Mouse (Mus musculus) forebrain, embryonic 11.5 days (tissue): ENCODE data around the gene Armh3. TPM values are rescaled to one million over a fixed set of nuclear protein-coding genes. Genes with fewer than 3 reads are reported as not detected.

Experiments used
- ATAC-seq: fragments of 200-750 bp; cut with Nextera tagmentation; replicated peaks from 2 replicates; pipeline ENCODE4 v1.8.0; 2017; ENCODE audit warnings: moderate TSS enrichment; ENCODE audit not compliant: low FRiP score
- DNase-seq: peaks from one replicate; pipeline ENCODE4 v3.0.0-alpha.2; 2017; ENCODE audit warnings: low spot score
- H3K27ac ChIP-seq: fragments of 300-500 bp; sonication (generic); 2 replicates; pipeline ENCODE4 v1.5.1; 2014; ENCODE audit warnings: low read depth, low read length
- H3K27me3 ChIP-seq: fragments of 300-500 bp; sonication (generic); 2 replicates; pipeline ENCODE4 v1.6.1; 2014; ENCODE audit warnings: mild to moderate bottlenecking, low read length, mixed read lengths; ENCODE audit not compliant: control insufficient read depth, insufficient read depth
- H3K36me3 ChIP-seq: fragments of 300-500 bp; sonication (generic); 2 replicates; pipeline ENCODE4 v1.6.1; 2014; ENCODE audit warnings: mild to moderate bottlenecking, low read length, moderate library complexity, mixed read lengths; ENCODE audit not compliant: control insufficient read depth, insufficient read depth
- H3K4me1 ChIP-seq: fragments of 300-500 bp; sonication (generic); replicated peaks from 2 replicates; pipeline ENCODE4 v1.6.1; 2014; ENCODE audit warnings: low read length, mixed read lengths; ENCODE audit not compliant: control insufficient read depth, insufficient read depth
- H3K4me2 ChIP-seq: fragments of 300-500 bp; sonication (generic); 2 replicates; pipeline ENCODE4 v1.6.1; 2014; ENCODE audit warnings: low read depth, mild to moderate bottlenecking, low read length, moderate library complexity, mixed read lengths; ENCODE audit not compliant: severe bottlenecking
- H3K4me3 ChIP-seq: fragments of 300-500 bp; sonication (generic); 2 replicates; pipeline ENCODE4 v1.5.1; 2014; ENCODE audit warnings: low read depth, low read length
- H3K9ac ChIP-seq: fragments of 300-500 bp; sonication (generic); 2 replicates; pipeline ENCODE4 v1.6.1; 2014; ENCODE audit warnings: low read length
- H3K9me3 ChIP-seq: fragments of 300-500 bp; sonication (generic); 2 replicates; pipeline ENCODE4 v1.6.1; 2016; ENCODE audit warnings: low read length, mixed read lengths; ENCODE audit not compliant: control insufficient read depth
- WGBS: fragments of 180-500 bp; shearing (Covaris S2); extraction: QIAGEN DNeasy Blood & Tissue Kit; methylation state at CpG from one replicate; pipeline ENCODE4 v1.1.7; 2014; 5-methylcytosine and 5-hydroxymethylcytosine counted together
- polyA plus RNA-seq: library from polyadenylated mRNA; unstranded; fragments of >200 nt; fragmentation: Nextera tagmentation; extraction: Ambion mirVana; gene quantifications from 2 replicates; pipeline ENCODE4 v1.2.1, GENCODE M21; 2014

Gene Armh3
- polyA plus RNA-seq, 1 experiment from 2014 or later, result 17.2 TPM

DNA sequence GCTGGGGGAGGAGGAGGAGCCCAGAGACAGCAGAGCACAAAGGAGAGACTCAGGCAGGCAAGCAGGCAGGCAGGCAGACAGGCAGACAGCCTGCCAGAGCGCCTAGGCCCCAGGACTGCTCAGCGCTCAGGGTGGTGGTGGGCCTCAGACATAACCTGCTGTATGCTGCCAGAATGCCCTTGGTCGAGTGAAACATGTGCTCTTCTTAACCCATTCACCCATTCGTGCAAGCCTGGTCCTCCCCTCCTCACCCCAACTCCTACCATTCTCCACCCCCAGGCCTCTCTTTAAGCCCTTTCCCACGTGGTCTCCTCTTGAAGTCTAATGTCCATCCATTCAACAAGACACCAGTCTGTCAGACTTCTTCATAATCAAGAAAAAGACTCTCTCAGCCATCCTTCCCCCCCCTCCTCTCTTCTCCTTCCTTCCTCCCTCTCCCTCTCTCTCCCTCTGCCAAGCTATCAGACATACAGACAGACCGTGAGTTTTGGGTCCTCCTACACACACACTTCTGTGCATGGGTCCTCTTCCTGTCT is 44.3 kb upstream of the Armh3 start:
- no peaks in the 10 kb centered on the region for H3K36me3 ChIP-seq
- DNase-seq (no peak), ATAC-seq (peak; percentile 38)
- peak overlapping the region; percentile 78 for H3K4me2 ChIP-seq
- H3K27ac ChIP-seq, result peak overlapping the region; percentile 99
- peaks cover 43% of the 10 kb centered on the region for H3K4me1 ChIP-seq
- H3K4me3 ChIP-seq, result peak overlapping the region; percentile 95
- no peaks in the 10 kb centered on the region for H3K27me3 ChIP-seq
- H3K9ac ChIP-seq, result peak overlapping the region; percentile 67
- WGBS, result 9% methylated on average over 6 of the region's 6 CpGs
- H3K9me3 ChIP-seq, result no peaks in the 10 kb centered on the region

DNA sequence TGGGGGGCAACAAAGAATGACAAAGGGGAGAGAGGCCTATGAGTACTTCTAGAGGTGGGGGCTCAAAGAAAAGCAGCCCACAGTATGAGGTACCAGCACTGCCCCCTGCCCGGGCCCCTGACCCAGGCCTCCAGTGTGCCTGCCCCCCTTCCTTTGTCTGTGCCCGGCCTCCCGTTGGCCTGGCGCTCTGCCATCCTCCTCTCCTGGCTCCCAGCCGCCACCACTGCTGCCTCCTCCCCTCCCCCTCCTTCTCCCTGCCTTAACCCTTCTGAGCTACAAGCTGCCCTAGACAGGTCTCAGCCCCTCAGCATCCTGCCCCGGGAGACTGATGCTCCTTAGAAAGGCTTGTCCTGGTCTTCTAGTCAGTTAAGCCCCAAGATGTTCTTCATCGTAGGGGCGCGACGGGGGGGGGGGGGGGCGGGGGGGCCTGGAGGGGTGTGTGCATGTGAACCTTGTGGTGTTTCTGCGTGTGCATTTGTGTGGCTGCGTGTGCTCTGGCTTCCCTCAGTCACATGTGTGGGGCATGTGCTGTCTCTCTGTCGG is 43.7 kb upstream of the Armh3 start:
- DNase-seq, result peak; percentile 91
- no peaks in the 10 kb centered on the region for H3K27me3 ChIP-seq
- H3K4me2 ChIP-seq, result peak overlapping the region; percentile 78
- peak; percentile 50 for ATAC-seq
- no peaks in the 10 kb centered on the region; the same call in 1 of the 2 replicates for H3K36me3 ChIP-seq
- H3K9ac ChIP-seq, result peak overlapping the region; percentile 67
- H3K4me1 ChIP-seq, result peaks cover 47% of the 10 kb centered on the region
- peak overlapping the region; percentile 95 for H3K4me3 ChIP-seq
- H3K27ac ChIP-seq, result peak overlapping the region; percentile 99
- 0% methylated on average over 12 of the region's 14 CpGs for WGBS
- H3K9me3 ChIP-seq, result no peaks in the 10 kb centered on the region

DNA sequence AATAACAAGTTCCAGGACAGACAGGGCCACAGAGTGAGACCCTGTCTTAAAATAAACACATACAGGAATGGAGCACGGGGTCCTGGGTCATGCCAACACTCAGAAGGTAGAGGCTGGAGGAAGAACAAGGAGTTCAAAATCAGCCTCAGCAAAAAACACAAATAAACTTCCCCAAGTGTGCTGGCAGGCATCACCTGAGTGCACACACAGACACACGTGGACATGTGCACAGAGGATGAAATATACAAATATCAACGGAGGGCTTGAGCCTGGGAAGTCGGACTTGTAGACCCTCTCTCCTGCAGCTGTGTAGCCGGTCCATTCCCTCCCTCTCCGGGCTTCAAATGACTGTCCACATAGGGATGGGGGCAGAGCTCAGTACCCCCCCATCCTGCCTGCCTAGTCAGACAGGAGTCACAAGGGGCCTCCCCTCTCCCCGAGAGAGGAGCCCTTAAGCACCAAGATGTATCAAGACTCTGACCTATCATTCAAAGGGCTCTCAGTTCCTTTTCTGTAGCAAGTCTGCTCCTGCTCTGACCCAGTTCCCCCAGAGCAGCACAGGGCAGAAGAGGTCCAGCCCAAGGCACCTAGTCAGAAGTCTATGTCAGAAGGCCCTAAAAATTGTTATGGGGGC is 43.1 kb upstream of the Armh3 start:
- H3K4me2 ChIP-seq, result peak overlapping the region; percentile 78
- H3K9ac ChIP-seq, result peak overlapping the region; percentile 67
- peaks cover 48% of the 10 kb centered on the region for H3K4me1 ChIP-seq
- no peaks in the 10 kb centered on the region for H3K27me3 ChIP-seq
- peaks cover 4% of the 10 kb centered on the region for H3K36me3 ChIP-seq
- DNase-seq (no peak), ATAC-seq (no peak)
- H3K4me3 ChIP-seq, result peak overlapping the region; percentile 95
- WGBS, result 16% methylated on average over 7 of the region's 7 CpGs
- H3K27ac ChIP-seq, result peak overlapping the region; percentile 99
- H3K9me3 ChIP-seq, result no peaks in the 10 kb centered on the region

DNA sequence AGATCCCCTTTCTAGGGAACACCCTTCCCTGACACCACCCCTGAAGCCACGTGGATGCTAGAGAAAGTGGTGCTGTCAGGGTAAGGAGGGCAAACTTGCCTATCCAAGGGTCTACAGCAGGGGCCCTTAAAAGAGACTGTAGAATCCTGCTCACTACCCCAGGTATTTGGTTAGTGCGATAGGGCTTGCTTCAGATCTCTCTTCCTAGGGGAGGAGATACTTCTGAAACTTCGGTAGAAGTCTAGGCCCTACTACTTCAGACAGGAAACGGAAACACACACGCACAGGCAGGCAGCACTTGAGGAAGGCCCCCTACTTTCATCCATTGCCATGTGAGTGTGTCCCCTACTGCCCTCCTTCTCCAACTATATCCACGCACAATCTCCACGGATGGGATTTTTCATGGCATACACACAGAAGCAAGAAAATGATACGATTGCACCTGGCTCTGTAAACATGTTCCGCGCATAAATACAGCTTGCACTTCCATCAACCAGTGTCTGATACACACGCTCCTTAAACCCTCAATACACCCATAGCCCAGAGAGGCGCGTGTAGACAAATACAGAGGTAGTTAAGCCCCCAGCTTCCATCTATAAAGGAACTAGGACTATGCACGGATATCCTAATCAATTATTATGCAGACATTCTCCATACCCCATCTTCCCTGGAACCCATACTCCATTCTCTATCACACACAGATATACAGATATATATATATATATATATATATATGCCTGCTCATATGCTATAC is 42.0 kb upstream of the Armh3 start:
- Histone ChIP-seq H3K27me3 (no peaks in the 10 kb centered on the region), H3K4me3 (0 out of 2 replicates have a peak overlapping the region, but pooled peaks have one; percentile 94), H3K27ac (peak overlapping the region; percentile 92), H3K4me1 (peaks cover 44% of the 10 kb centered on the region), H3K9ac (peak overlapping the region; percentile 49), H3K36me3 (peaks cover 15% of the 10 kb centered on the region), H3K4me2 (peak overlapping the region; percentile 95), H3K9me3 (no peaks in the 10 kb centered on the region)
- DNase-seq, result no peak
- ATAC-seq, result no peak
- WGBS, result 39% methylated on average over 14 of the region's 14 CpGs

DNA sequence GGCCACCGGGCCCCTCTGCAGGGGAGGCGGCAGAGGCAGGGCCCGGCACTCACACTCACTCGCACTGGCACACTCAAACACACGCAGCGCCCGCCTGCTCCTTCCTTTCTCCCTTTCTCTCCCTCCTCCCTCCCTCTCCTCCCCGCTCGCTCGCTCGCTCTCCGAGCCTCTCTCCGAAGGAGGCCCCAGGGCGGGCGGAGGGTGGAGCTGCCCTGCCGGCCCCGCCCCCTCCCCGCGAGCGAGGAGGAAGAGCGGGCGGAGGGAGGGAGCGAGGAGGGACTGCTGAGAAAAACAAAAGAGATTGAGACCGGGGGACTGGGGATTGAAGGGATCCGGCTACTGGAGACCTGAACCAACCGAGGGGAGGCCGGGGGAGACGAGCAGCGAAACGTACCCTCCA is 41.2 kb upstream of the Armh3 start:
- H3K4me1 ChIP-seq, result peaks cover 44% of the 10 kb centered on the region
- H3K9ac ChIP-seq, result peak overlapping the region; percentile 98
- WGBS, result 3% methylated on average over 21 of the region's 30 CpGs

DNA sequence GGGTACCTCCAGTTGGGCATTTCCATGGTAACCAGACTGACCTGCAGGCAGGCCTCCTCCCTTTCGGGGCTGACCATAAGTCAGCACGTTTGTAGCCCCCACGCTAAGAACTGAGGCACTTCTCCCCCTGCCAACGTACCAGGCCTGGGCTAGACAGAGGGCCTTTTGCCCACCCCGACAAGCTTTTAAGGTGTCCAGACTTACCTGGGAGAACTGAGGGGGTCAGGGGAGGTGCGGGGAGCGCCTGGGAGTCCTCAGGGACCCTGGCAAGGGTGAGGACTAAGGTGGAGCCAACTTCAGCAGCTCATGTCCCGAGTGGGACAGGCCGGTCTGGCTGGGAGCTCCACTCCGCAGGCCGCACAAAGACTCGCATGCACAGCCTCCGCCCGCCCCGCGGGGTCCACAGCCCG is 40.6 kb upstream of the Armh3 start:
- DNase-seq (peak; percentile 71), ATAC-seq (peak; percentile 42)
- Histone ChIP-seq H3K27ac (peak overlapping the region; percentile 92), H3K27me3 (no peaks in the 10 kb centered on the region), H3K4me2 (peak overlapping the region; percentile 95), H3K4me3 (peak overlapping the region; percentile 94), H3K9ac (peak overlapping the region; percentile 98), H3K9me3 (no peaks in the 10 kb centered on the region), H3K4me1 (peaks cover 44% of the 10 kb centered on the region), H3K36me3 (peaks cover 29% of the 10 kb centered on the region)
- WGBS, result under 1% methylated on average over 13 of the region's 17 CpGs

More for the DNA sequence above, 41.2 kb upstream of the Armh3 start:
- H3K36me3 ChIP-seq, result peaks cover 23% of the 10 kb centered on the region
- H3K9me3 ChIP-seq, result no peaks in the 10 kb centered on the region
- ATAC-seq, result peak; percentile 80
- H3K27ac ChIP-seq, result peak overlapping the region; percentile 92
- H3K4me3 ChIP-seq, result peak overlapping the region; percentile 94
- H3K27me3 ChIP-seq, result no peaks in the 10 kb centered on the region
- DNase-seq, result peak; percentile 97
- H3K4me2 ChIP-seq, result peak overlapping the region; percentile 95

DNA sequence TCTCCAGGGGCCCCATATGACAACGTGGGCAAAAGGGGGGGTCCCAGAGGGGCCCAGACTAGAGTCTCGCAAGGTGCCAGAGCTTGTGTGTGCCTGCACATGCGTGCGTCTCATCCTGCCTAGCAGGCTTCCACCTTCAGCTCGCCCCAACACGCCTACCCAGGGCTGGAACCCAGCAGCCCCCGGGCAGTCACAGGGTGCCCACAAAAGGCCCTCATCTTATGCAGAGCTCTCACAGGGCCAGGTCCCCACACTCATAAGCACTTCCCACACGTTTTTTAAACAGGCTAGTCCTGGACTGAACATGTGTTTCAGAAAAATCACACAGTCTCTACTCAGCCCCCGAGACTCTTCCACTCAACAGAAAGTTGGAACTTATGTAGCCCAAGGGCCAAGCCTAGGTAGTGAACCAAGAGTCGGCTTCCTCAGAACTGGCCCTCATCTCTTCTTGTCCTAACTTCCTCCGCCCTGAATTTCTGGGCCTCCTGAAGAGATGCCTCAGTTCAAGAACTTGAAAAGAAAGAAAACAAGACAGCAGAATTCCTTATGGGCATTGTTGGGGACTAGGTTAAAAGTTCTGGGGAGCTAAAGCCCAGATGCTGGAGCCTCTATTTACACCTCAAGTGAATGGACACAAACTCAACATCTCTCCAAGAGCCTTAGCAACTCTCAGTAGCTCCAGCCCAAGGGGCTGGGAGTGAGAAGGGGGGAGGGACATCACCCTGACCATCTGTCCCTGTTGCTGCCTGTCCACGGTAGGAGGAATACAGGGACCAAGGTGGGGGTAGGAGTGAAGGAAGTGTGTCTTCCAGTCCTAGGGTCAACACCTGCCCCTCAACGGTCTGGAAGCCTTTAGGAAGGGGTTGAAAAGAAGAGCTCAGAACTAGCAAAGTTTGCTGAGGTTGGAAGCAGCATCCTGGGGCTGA is 39.9 kb upstream of the Armh3 start:
- Histone ChIP-seq H3K27ac (peak overlapping the region; percentile 92), H3K27me3 (no peaks in the 10 kb centered on the region), H3K9me3 (no peaks in the 10 kb centered on the region), H3K36me3 (peaks cover 35% of the 10 kb centered on the region), H3K4me3 (peak overlapping the region; percentile 94), H3K4me2 (peak overlapping the region; percentile 95), H3K4me1 (peaks cover 41% of the 10 kb centered on the region), H3K9ac (peak overlapping the region; percentile 98)
- WGBS, result 19% methylated on average over 13 of the region's 13 CpGs
- DNase-seq (no peak), ATAC-seq (no peak)
